ENCODE assay signal across 8 mouse cellular contexts in the genomic region with DNA sequence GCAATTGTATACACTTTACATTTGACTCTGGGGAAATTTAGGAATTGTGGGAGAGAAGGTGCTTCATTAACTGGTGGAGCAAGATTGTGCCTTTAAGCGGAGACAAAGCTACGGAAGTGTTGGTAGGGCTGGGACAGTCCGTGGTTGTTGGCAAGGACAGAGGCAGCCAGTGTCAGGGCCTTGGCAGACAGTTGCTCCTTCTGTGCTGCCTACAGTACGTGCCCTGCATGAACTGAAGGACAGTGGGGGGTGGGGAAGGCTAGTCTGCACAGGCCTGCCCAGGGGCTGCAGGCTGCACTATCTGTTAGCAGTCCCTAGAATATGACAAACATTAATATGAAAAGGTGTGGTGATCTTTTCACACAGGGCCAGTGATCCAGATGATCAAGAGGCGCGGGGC.
DNase-seq lines count a peak whose midpoint lies in the region; ATAC-seq and TF ChIP-seq lines count a peak whose summit lies in the region.

No protein-coding gene starts in this region.

- TF ChIP-seq CTCF in left cerebral cortex, adult 2 months (IDR thresholded peaks at IDR 0.05): no peak

- no peak overlapping the region for H3K4me2 ChIP-seq in stomach, embryonic 16.5 days (ENCODE audit: low read depth, low read length)

- intact Hi-C loops in left cerebral cortex, adult 2 months (cut with DNase I): no loop called here

- peak; percentile 25; the same call in 1 of the 2 replicates for ATAC-seq in stomach, embryonic 16.5 days (ENCODE audit: insufficient read depth, low FRiP score)
- ATAC-seq in granulocyte monocyte progenitor cell, adult 5-6 weeks (replicated peaks; ENCODE audit: poor library complexity, severe bottlenecking): no peak

- no peaks in the 10 kb centered on the region for H3K36me3 ChIP-seq in stomach, embryonic 16.5 days (ENCODE audit: control insufficient read depth, insufficient read depth, low read length)

- H3K27me3 ChIP-seq in stomach, embryonic 16.5 days (ENCODE audit: control insufficient read depth, insufficient read depth, low read length): no peaks in the 10 kb centered on the region

- peak; percentile 40 for DNase-seq in ovary, adult 18-20 months (ENCODE audit: low spot score)
- DNase-seq in ovary, postnatal 10 days (ENCODE audit: low spot score): no peak
- peak; percentile 44 to 70 for DNase-seq in frontal cortex, adult 2 months (ENCODE audit: extremely low spot score in 1 of 2, low spot score in 1 of 2)
- DNase-seq in left cerebral cortex, adult 2 months (ENCODE audit: extremely low spot score in 1 of 2, low spot score in 2 of 2): peak; percentile 30 to 47
- no peak for DNase-seq in gastrocnemius, postnatal 10 days
- DNase-seq in kidney, adult 8-10 months: no peak

- no peaks in the 10 kb centered on the region for H3K4me1 ChIP-seq in stomach, embryonic 16.5 days (ENCODE audit: control insufficient read depth, insufficient read depth, low read length)

- H3K9me3 ChIP-seq in stomach, embryonic 16.5 days (replicated peaks; ENCODE audit: control insufficient read depth, low read length): no peaks in the 10 kb centered on the region

- WGBS in stomach, embryonic 16.5 days: 59% methylated on average over 6 of the region's 6 CpGs

- no peak overlapping the region for H3K9ac ChIP-seq in stomach, embryonic 16.5 days (ENCODE audit: low read length)

- peak overlapping the region; percentile 21 for H3K27ac ChIP-seq in left cerebral cortex, adult 2 months
- H3K27ac ChIP-seq in stomach, embryonic 16.5 days (ENCODE audit: low read length): no peak overlapping the region

- no peak overlapping the region for H3K4me3 ChIP-seq in left cerebral cortex, adult 2 months
- no peak overlapping the region for H3K4me3 ChIP-seq in stomach, embryonic 16.5 days (replicated peaks; ENCODE audit: low read length)

Comparison
In these comparisons a context has a peak if more than half of its experiments do, and no peak if none do; other contexts are left out.
1. DNase-seq: peak in ovary, adult 18-20 months (single experiment), frontal cortex, adult 2 months (2 of 2) and left cerebral cortex, adult 2 months (2 of 2); none in ovary, postnatal 10 days (single experiment), gastrocnemius, postnatal 10 days (single experiment) and kidney, adult 8-10 months (0 of 2).